Mouse (Mus musculus) forebrain, embryonic 15.5 days (tissue): Measurements from ENCODE around the gene Tac1. TPM values are rescaled to one million over a fixed set of nuclear protein-coding genes. Genes with fewer than 3 reads are reported as not detected.
"Not testable (repeated sequence)": the region's sequence is repeated elsewhere in the genome, so short reads cannot be mapped to it uniquely, and the experiment has no call there.

Source experiments
- ATAC-seq: fragments of 200-750 bp; cut with Nextera tagmentation; replicated peaks from 2 replicates; pipeline ENCODE4 v1.8.0; 2017; ENCODE audit warnings: mild to moderate bottlenecking, moderate TSS enrichment, moderate library complexity
- H3K27ac ChIP-seq: fragments of 300-500 bp; sonication (generic); replicated peaks from 2 replicates; pipeline ENCODE4 v1.5.1; 2015; ENCODE audit warnings: mild to moderate bottlenecking, inconsistent platforms
- H3K27me3 ChIP-seq: fragments of 300-500 bp; sonication (generic); 2 replicates; pipeline ENCODE4 v1.6.1; 2015; ENCODE audit warnings: inconsistent platforms
- H3K36me3 ChIP-seq: fragments of 300-500 bp; sonication (generic); 2 replicates; pipeline ENCODE4 v1.6.1; 2015; ENCODE audit warnings: mild to moderate bottlenecking, inconsistent platforms
- H3K4me1 ChIP-seq: fragments of 300-500 bp; sonication (generic); 2 replicates; pipeline ENCODE4 v1.6.1; 2015; ENCODE audit warnings: inconsistent platforms
- H3K4me2 ChIP-seq: fragments of 300-500 bp; sonication (generic); replicated peaks from 2 replicates; pipeline ENCODE4 v1.6.1; 2015; ENCODE audit warnings: mild to moderate bottlenecking, inconsistent platforms
- H3K4me3 ChIP-seq: fragments of 300-500 bp; sonication (generic); 2 replicates; pipeline ENCODE4 v1.5.1; 2015; ENCODE audit warnings: mild to moderate bottlenecking, inconsistent platforms
- H3K9ac ChIP-seq: fragments of 300-500 bp; sonication (generic); replicated peaks from 2 replicates; pipeline ENCODE4 v1.6.1; 2015; ENCODE audit warnings: mild to moderate bottlenecking, inconsistent platforms
- H3K9me3 ChIP-seq: fragments of 300-500 bp; sonication (generic); 2 replicates; pipeline ENCODE4 v1.6.1; 2016; ENCODE audit warnings: inconsistent platforms
- WGBS: fragments of 180-500 bp; shearing (Covaris S2); methylation state at CpG from one replicate; pipeline ENCODE4 v1.1.7; 2015; ENCODE audit warnings: mixed read lengths; 5-methylcytosine and 5-hydroxymethylcytosine counted together
- polyA plus RNA-seq: library from polyadenylated mRNA; unstranded; fragments of >200 nt; fragmentation: Nextera tagmentation; extraction: Ambion mirVana; gene quantifications from 2 replicates; pipeline ENCODE4 v1.2.1, GENCODE M21; 2015

Gene Tac1
- 50.8 and 69.4 TPM in 2 replicates for polyA plus RNA-seq

GRCm38 (mm10) chr6:7554829-7555391, at the start of gene Tac1:
Gene Tac1 (plus strand): TSS chr6:7554879.
- no peak within 1 kb of the TSS for H3K27ac ChIP-seq
- peak; percentile 85 for ATAC-seq
- peak within 1 kb of the TSS; percentile 39 for H3K9ac ChIP-seq
- peaks cover 29% of the 10 kb centered on the region for H3K27me3 ChIP-seq
- peak within 1 kb of the TSS; percentile 48 for H3K4me3 ChIP-seq
- peak within 1 kb of the TSS; percentile 88 for H3K4me2 ChIP-seq
- no peaks in the 10 kb centered on the region for H3K9me3 ChIP-seq
- peaks cover 20% of the 10 kb centered on the region for H3K4me1 ChIP-seq
- 1% methylated on average over 37 of the region's 37 CpGs for WGBS
- no peaks in the 10 kb centered on the region for H3K36me3 ChIP-seq

GRCm38 (mm10) chr6:7543511-7543910, 11.2 kb upstream of the Tac1 start:
- H3K36me3 ChIP-seq, H3K27ac ChIP-seq, H3K4me2 ChIP-seq, H3K9me3 ChIP-seq, ATAC-seq, H3K27me3 ChIP-seq, H3K9ac ChIP-seq, H3K4me1 ChIP-seq, H3K4me3 ChIP-seq: not testable (repeated sequence)
- 78% methylated on average over 2 of the region's 2 CpGs for WGBS

- peak; percentile 36 for ATAC-seq
- peaks cover 20% of the 10 kb centered on the region for H3K4me1 ChIP-seq
These were observed 1.2 kb downstream of the Tac1 start for GRCm38 (mm10) chr6:7555688-7556476.

GRCm38 (mm10) chr6:7558164-7558563, 3.5 kb downstream of the Tac1 start:
- peaks cover 20% of the 10 kb centered on the region for H3K4me1 ChIP-seq
- ATAC-seq = no peak
- H3K9ac ChIP-seq = no peak overlapping the region
- H3K9me3 ChIP-seq = no peaks in the 10 kb centered on the region
- H3K4me3 ChIP-seq = no peak overlapping the region
- H3K27ac ChIP-seq = no peak overlapping the region
- peaks cover 29% of the 10 kb centered on the region for H3K27me3 ChIP-seq
- no peak overlapping the region for H3K4me2 ChIP-seq
- H3K36me3 ChIP-seq = no peaks in the 10 kb centered on the region

More at GRCm38 (mm10) chr6:7555688-7556476, 1.2 kb downstream of the Tac1 start:
- peak overlapping the region; percentile 88 for H3K4me2 ChIP-seq
- H3K36me3 ChIP-seq = no peaks in the 10 kb centered on the region
- under 1% methylated on average over 25 of the region's 25 CpGs for WGBS
- no peaks in the 10 kb centered on the region for H3K9me3 ChIP-seq
- no peak overlapping the region for H3K27ac ChIP-seq
- peak overlapping the region; percentile 39; the same call in 1 of the 2 replicates for H3K9ac ChIP-seq
- peak overlapping the region; percentile 48 for H3K4me3 ChIP-seq
- H3K27me3 ChIP-seq = peaks cover 29% of the 10 kb centered on the region

DNA sequence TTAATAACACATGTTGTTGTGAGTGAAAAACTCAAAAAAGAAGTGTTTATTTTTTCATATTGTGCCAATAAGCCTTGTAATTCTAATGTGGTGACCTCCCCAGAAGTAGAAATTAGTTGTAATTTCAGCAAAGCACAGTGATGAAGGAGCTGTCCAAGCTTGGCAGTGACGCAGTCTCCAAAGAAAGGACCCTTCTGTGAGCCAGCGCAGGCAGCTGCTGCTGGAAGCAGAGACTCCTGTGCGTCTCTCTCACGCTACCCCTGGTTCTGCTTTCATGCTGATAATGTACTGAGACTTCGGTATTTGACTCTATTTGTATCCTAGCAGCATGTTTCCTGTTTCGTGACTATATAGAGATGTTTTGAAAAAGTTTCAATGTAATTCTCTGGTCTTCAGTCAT, 7.8 kb downstream of the Tac1 start:
- ATAC-seq = no peak
- H3K4me2 ChIP-seq = no peak overlapping the region
- no peak overlapping the region for H3K4me3 ChIP-seq
- no peaks in the 10 kb centered on the region for H3K27me3 ChIP-seq
- H3K9me3 ChIP-seq = no peaks in the 10 kb centered on the region
- no peaks in the 10 kb centered on the region for H3K4me1 ChIP-seq
- WGBS = 54% methylated on average over 6 of the region's 6 CpGs
- H3K9ac ChIP-seq = no peak overlapping the region
- no peaks in the 10 kb centered on the region for H3K36me3 ChIP-seq
- no peak overlapping the region for H3K27ac ChIP-seq

DNA sequence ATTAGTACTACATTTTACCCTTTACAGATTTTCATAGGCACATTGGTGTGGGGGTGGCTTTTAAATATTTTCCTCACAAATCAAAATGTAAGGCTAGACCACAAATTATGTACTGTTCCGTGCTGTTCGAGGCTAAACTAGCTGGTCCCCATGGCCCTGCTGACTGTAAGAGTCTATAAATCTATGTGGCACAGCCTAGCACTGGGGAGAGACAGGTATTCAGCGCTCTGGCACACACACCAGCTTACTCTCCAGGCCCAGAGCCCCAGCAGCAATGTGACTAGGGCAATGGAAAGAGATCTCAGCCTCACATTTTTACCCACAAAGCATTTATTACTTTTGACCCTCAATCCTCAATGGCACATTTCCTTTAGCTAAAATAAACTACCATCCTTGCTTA, 9.9 kb downstream of the Tac1 start:
- H3K4me3 ChIP-seq = no peak overlapping the region
- ATAC-seq = no peak
- H3K9me3 ChIP-seq = no peaks in the 10 kb centered on the region
- H3K4me1 ChIP-seq = no peaks in the 10 kb centered on the region
- no peak overlapping the region for H3K4me2 ChIP-seq
- no peak overlapping the region for H3K9ac ChIP-seq
- H3K27me3 ChIP-seq = no peaks in the 10 kb centered on the region
- H3K36me3 ChIP-seq = no peaks in the 10 kb centered on the region
- H3K27ac ChIP-seq = no peak overlapping the region
- WGBS = 84% methylated on average over 3 of the region's 3 CpGs

- Histone ChIP-seq H3K9me3 (no peaks in the 10 kb centered on the region), H3K9ac (no peak overlapping the region), H3K27ac (no peak overlapping the region), H3K4me3 (no peak overlapping the region), H3K36me3 (no peaks in the 10 kb centered on the region), H3K4me1 (no peaks in the 10 kb centered on the region), H3K27me3 (no peaks in the 10 kb centered on the region), H3K4me2 (no peak overlapping the region)
- ATAC-seq = peak; percentile 64; the same call in 1 of the 2 replicates
- WGBS = 75% methylated on average over 1 of the region's 1 CpGs
These were observed 16.5 kb downstream of the Tac1 start for GRCm38 (mm10) chr6:7571144-7571543.

DNA sequence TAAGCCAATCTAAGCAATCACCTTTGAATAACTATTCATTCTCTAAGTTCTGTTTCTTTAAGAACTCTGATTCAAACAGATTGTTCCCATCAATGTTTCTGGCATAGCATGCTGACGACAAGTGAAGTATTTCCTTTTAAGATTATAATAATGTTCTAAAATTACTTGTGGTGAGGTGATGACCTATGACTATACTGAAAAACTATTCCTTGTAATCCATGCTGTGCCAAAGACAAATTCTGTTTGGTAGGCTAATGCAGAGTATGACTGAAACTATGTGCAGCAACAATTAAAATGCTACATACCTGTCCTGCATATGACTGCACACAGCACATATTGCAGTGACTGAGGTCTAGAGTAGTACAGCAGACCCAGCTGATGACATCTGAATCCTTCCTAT, 23.4 kb downstream of the Tac1 start:
- H3K4me1 ChIP-seq = no peaks in the 10 kb centered on the region
- no peak overlapping the region for H3K4me3 ChIP-seq
- no peaks in the 10 kb centered on the region for H3K27me3 ChIP-seq
- no peak for ATAC-seq
- H3K36me3 ChIP-seq = no peaks in the 10 kb centered on the region
- no peak overlapping the region for H3K27ac ChIP-seq
- 76% methylated on average over 1 of the region's 1 CpGs for WGBS
- no peak overlapping the region for H3K4me2 ChIP-seq
- no peak overlapping the region for H3K9ac ChIP-seq
- no peaks in the 10 kb centered on the region for H3K9me3 ChIP-seq

- no peak for ATAC-seq
- Histone ChIP-seq H3K36me3 (no peaks in the 10 kb centered on the region), H3K9me3 (no peaks in the 10 kb centered on the region), H3K4me2 (no peak overlapping the region), H3K4me3 (no peak overlapping the region), H3K27me3 (no peaks in the 10 kb centered on the region), H3K4me1 (no peaks in the 10 kb centered on the region), H3K9ac (no peak overlapping the region), H3K27ac (no peak overlapping the region)
- WGBS = 96% methylated on average over 2 of the region's 2 CpGs
These were observed 39.8 kb downstream of the Tac1 start for GRCm38 (mm10) chr6:7594445-7594844.

- no peak overlapping the region for H3K4me2 ChIP-seq
- no peak overlapping the region for H3K4me3 ChIP-seq
- no peaks in the 10 kb centered on the region for H3K36me3 ChIP-seq
- H3K9ac ChIP-seq = no peak overlapping the region
- no peak overlapping the region for H3K27ac ChIP-seq
- H3K27me3 ChIP-seq = no peaks in the 10 kb centered on the region
- 86% methylated on average over 5 of the region's 5 CpGs for WGBS
- peaks cover 7% of the 10 kb centered on the region; the same call in 1 of the 2 replicates for H3K4me1 ChIP-seq
- no peaks in the 10 kb centered on the region for H3K9me3 ChIP-seq
- ATAC-seq = no peak
These were observed 43.7 kb downstream of the Tac1 start for GRCm38 (mm10) chr6:7598416-7598815.

DNA sequence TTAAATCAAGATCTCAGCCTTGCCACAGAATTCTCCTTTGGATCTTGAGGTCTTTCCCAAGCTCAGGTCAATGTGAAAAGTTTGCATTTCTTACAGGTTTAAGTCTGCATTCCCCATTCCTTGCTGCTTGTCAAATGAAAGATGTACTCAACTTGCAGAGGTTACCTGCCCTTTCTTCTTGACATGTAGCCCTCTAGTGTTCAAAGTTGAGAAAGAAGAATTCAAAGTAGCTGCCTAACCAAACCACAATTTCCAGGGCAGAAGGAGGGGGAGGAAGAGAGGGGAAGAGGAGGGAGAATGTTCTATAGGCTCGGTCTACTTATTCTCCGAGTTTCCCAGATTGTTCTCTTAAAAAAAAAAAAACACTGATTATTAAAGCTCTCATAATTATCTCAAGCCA, 45.5 kb downstream of the Tac1 start:
- H3K4me3 ChIP-seq = no peak overlapping the region
- H3K27me3 ChIP-seq = no peaks in the 10 kb centered on the region
- 63% methylated on average over 2 of the region's 2 CpGs for WGBS
- no peak overlapping the region for H3K9ac ChIP-seq
- peaks cover 7% of the 10 kb centered on the region; the same call in 1 of the 2 replicates for H3K4me1 ChIP-seq
- H3K9me3 ChIP-seq = no peaks in the 10 kb centered on the region
- no peak for ATAC-seq
- H3K4me2 ChIP-seq = no peak overlapping the region
- no peaks in the 10 kb centered on the region for H3K36me3 ChIP-seq
- no peak overlapping the region for H3K27ac ChIP-seq

DNA sequence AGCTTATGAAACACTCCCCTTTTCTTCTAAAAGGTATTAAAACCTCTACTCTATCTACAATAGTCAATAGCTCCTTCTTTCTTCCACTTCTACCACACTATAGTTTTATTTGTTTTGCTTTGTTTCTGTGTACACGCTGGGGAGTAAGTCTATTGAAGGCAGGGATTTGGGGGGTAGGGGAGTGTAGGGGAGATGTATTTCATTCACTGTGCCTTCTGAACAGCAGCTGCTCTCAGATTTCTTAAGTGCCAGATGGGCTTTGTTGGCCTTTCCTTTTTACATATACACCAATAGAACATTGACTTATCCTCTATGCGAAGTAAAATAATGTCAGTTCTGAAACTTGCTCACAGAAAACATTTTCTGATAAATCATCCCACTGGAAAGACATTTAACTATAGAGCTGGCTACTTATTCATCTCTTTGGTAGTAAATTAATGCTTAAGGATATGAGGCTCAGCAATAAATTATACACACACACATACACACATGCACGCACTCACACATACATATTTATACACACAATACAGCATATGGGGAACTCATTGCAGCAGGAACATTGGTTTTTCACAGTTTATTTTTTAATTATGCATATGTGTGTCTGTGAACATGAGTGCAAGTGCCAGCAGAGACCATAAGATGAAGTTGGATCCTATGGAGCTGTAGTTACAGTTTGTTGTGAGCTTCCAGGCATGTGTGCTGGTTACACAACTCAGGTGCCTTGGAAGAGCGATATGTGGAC, 46.8 kb downstream of the Tac1 start:
- Histone ChIP-seq H3K9me3 (no peaks in the 10 kb centered on the region), H3K27me3 (no peaks in the 10 kb centered on the region), H3K36me3 (no peaks in the 10 kb centered on the region), H3K4me2 (no peak overlapping the region), H3K4me1 (peaks cover 7% of the 10 kb centered on the region; the same call in 1 of the 2 replicates), H3K9ac (no peak overlapping the region), H3K4me3 (no peak overlapping the region), H3K27ac (no peak overlapping the region)
- WGBS = 53% methylated on average over 4 of the region's 4 CpGs
- ATAC-seq = peak; percentile 81
